Mouse (Mus musculus) C2C12 (cell line): ENCODE results near the gene G6pd2. TPM values are rescaled to one million over a fixed set of nuclear protein-coding genes. Genes with fewer than 3 reads are reported as not detected.

Experiments
- H3K27me3 ChIP-seq: one replicate; pipeline ENCODE4 v1.6.1; 2011; ENCODE audit not compliant: control insufficient read depth, insufficient read depth, insufficient read length
- H3K36me3 ChIP-seq: one replicate; pipeline ENCODE4 v1.6.1; 2011; ENCODE audit not compliant: control insufficient read depth, insufficient read depth
- H3K4me3 ChIP-seq: one replicate; pipeline ENCODE4 v1.5.1; 2011; ENCODE audit warnings: mild to moderate bottlenecking, control low read depth; ENCODE audit not compliant: poor library complexity, insufficient read depth, severe bottlenecking
- H3K79me2 ChIP-seq: one replicate; pipeline ENCODE4 v1.6.1; 2011; ENCODE audit not compliant: control insufficient read depth, insufficient read depth
- H3K79me3 ChIP-seq: one replicate; pipeline ENCODE4 v1.6.1; 2011; ENCODE audit warnings: low read depth, control low read depth
- H3ac ChIP-seq: one replicate; pipeline ENCODE3; 2011; ENCODE audit warnings: low read depth; ENCODE audit not compliant: control insufficient read depth, insufficient read length
- CEBPB ChIP-seq: IDR thresholded peaks from one replicate; pipeline ENCODE4 v1.6.1; 2011; ENCODE audit warnings: low read depth, mild to moderate bottlenecking, control low read depth, moderate library complexity
- CTCF ChIP-seq: IDR thresholded peaks from one replicate; pipeline ENCODE4 v1.5.1; 2011; ENCODE audit not compliant: control insufficient read depth, insufficient read depth, insufficient read length
- FOSL1 ChIP-seq: IDR thresholded peaks from one replicate; pipeline ENCODE4 v1.8.0; 2011; ENCODE audit warnings: mild to moderate bottlenecking, low read length; ENCODE audit not compliant: poor library complexity, insufficient read depth, severe bottlenecking
- MAX ChIP-seq: IDR thresholded peaks from one replicate; pipeline ENCODE4 v1.6.1; 2011; ENCODE audit warnings: mild to moderate bottlenecking, control low read depth
- MYOD1 ChIP-seq: IDR thresholded peaks from one replicate; pipeline ENCODE4 v1.6.1; 2011; ENCODE audit warnings: low read depth; ENCODE audit not compliant: control insufficient read depth, insufficient read length
- MYOG ChIP-seq: IDR thresholded peaks from one replicate; pipeline ENCODE4 v1.6.1; 2011; ENCODE audit not compliant: control insufficient read depth, insufficient read length; ENCODE audit errors: extremely low read depth
- USF1 ChIP-seq: IDR thresholded peaks from one replicate; pipeline ENCODE4 v1.6.1; 2011; ENCODE audit warnings: low read depth, mild to moderate bottlenecking, control low read depth, moderate library complexity
- long read RNA-seq, 2 experiments: library from polyadenylated mRNA; unstranded; transcript quantifications; one replicate each; pipeline ENCODE4 v2.0.0; 2019 to 2020
- polyA plus RNA-seq: library from polyadenylated mRNA; unstranded; fragments of >200 nt; fragmentation: generic; extraction: Trizol; gene quantifications from one replicate; pipeline ENCODE4 v1.2.1, GENCODE M21; 2012; ENCODE audit warnings: missing spikeins

The G6pd2 gene
- not detected for polyA plus RNA-seq
- long read RNA-seq, experiment 1: 0 reads
- long read RNA-seq, experiment 2: 0 reads

DNA sequence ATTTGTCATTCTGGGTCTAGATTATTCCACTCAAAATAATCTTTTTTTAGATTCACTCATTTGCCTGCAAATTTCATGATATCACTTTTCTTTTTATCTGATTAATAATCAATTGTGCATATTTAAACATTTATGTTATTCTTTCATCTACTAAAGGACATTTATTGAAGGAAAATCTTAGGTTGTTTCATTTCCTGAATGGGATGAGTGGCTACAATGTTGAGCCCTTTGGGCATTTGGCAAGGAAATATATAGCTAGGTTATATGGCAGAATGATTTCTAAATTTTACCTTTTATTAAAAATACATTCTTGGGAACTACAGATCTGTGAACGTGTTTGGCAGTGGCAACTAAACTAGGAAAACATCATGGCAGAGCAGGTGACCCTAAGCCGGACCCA is at the start of gene G6pd2:
G6pd2 (plus strand) TSS at position 301 of the 400 bp plus-strand sequence.
- TF ChIP-seq CTCF (no peak), MYOG (no peak), MYOD1 (no peak), FOSL1 (no peak), CEBPB (no peak), USF1 (no peak), MAX (no peak)
- H3K79me3 ChIP-seq: no peaks in the 10 kb centered on the region
- no peaks in the 10 kb centered on the region for H3K79me2 ChIP-seq
- H3K4me3 ChIP-seq: no peak within 1 kb of the TSS
- no peaks in the 10 kb centered on the region for H3K36me3 ChIP-seq
- H3ac ChIP-seq: no peak within 1 kb of the TSS
- no peaks in the 10 kb centered on the region for H3K27me3 ChIP-seq

- H3K79me2 ChIP-seq: no peaks in the 10 kb centered on the region
- H3K79me3 ChIP-seq: no peaks in the 10 kb centered on the region
- no peak overlapping the region for H3ac ChIP-seq
- TF ChIP-seq CEBPB (no peak), MAX (no peak), CTCF (no peak), FOSL1 (no peak), USF1 (no peak), MYOG (no peak), MYOD1 (no peak)
- no peaks in the 10 kb centered on the region for H3K27me3 ChIP-seq
- no peak overlapping the region for H3K4me3 ChIP-seq
- H3K36me3 ChIP-seq: no peaks in the 10 kb centered on the region
Observed at GRCm38 (mm10) chr5:61764214-61764613, 44.4 kb upstream of the G6pd2 start.

GRCm38 (mm10) chr5:61832935-61833551 is 24.4 kb downstream of the G6pd2 start:
- Histone ChIP-seq H3K79me3 (no peaks in the 10 kb centered on the region), H3K36me3 (no peaks in the 10 kb centered on the region), H3K27me3 (no peaks in the 10 kb centered on the region), H3K79me2 (no peaks in the 10 kb centered on the region), H3ac (no peak overlapping the region), H3K4me3 (no peak overlapping the region)
- TF ChIP-seq MAX: no peak
- no peak for TF ChIP-seq USF1
- TF ChIP-seq MYOD1: no peak
- no peak for TF ChIP-seq CTCF
- TF ChIP-seq MYOG: no peak
- no peak for TF ChIP-seq CEBPB

GRCm38 (mm10) chr5:61843891-61844290 is 35.3 kb downstream of the G6pd2 start:
- Histone ChIP-seq H3ac (no peak overlapping the region), H3K4me3 (no peak overlapping the region)
- TF ChIP-seq MYOG: no peak
- TF ChIP-seq CTCF: no peak
- TF ChIP-seq MAX: no peak
- no peak for TF ChIP-seq USF1
- no peak for TF ChIP-seq CEBPB
- TF ChIP-seq MYOD1: no peak
- no peak for TF ChIP-seq FOSL1

More at GRCm38 (mm10) chr5:61843891-61844290, 35.3 kb downstream of the G6pd2 start:
- Histone ChIP-seq H3K79me2 (no peaks in the 10 kb centered on the region), H3K79me3 (no peaks in the 10 kb centered on the region), H3K36me3 (no peaks in the 10 kb centered on the region), H3K27me3 (no peaks in the 10 kb centered on the region)
